Mouse (Mus musculus) c-Kit-positive CD71-positive TER-119-positive erythroid progenitor cells, embryonic 14.5 days (primary cell): ENCODE results near the gene Hist2h3c2.
"Not testable (repeated sequence)": the region's sequence is repeated elsewhere in the genome, so short reads cannot be mapped to it uniquely, and the experiment has no call there.

Source experiments
- DNase-seq: peaks from one replicate; pipeline ENCODE4 v3.0.0-alpha.2; 2013; ENCODE audit warnings: low spot score

Gene Hist2h3c2

DNA sequence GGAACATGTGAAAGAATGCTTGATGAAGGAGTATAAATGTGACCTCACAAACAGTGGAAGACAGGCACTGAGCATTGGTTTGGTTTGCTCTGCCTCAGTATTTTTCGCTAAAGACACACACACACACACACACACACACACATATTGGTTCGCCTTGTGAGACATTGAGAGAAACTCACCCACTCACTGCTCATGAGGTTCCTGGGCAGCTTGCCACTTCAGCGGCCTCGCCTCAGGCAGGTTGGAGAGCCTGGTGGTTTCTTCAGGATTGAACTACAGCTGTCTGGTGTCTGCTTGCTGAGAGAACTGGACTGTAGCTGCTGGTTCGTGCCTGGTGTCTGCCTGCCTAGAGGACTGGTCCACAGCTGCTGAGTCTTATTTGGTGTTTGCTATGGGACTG lies 21.3 kb upstream of the Hist2h3c2 start:
- DNase-seq = no peak

DNA sequence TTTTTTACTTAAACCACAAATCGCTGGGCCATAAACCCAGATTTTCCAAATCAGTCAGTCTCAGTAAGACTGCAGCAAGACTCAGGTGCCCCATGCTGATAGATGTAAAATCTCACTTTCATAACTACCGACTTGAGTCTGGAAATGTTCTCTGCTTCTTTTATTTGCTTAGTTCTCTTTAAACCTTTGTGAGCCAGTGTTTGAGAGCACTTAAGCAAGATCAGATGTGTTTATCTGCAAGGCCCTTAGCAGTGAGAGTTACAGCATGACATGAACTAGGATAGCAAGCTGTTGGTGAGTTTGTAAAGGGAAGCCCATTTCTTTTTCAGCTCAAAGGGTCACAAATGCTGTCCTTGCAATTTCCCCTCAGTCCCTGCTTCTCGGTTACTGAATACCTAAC lies 18.3 kb upstream of the Hist2h3c2 start:
- DNase-seq = no peak

DNA sequence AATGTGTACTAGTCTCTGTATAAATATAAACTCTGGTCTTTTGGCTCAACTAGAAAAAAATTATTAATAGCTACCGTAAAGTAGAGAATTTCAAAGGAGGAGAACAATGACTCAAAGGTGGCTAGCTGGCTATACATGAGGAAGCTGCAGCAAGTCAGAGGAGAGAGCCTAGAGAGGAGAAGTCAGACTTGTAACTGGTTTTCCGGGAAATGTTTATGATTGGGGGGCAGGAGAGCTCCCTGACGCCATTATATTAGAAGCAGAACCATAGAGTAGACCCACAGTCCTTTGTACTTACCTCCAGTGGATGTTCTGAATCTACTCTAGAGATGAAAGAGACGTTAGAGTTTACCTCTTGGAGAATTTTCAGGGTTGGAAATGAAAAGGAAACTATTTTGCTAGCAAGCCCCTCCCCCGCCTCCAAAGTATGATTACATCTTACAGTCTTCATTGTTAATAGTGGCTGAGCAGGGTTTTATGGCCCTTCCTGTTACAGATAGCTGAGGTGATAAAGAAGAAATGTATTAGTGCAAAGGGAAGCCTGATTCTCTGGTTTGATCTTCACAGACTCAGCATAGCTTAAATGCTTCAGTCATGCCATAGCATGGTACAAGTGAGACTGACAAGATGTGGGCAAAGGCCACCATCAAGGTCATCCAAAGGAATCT lies 17.1 kb upstream of the Hist2h3c2 start:
- DNase-seq = no peak

DNA sequence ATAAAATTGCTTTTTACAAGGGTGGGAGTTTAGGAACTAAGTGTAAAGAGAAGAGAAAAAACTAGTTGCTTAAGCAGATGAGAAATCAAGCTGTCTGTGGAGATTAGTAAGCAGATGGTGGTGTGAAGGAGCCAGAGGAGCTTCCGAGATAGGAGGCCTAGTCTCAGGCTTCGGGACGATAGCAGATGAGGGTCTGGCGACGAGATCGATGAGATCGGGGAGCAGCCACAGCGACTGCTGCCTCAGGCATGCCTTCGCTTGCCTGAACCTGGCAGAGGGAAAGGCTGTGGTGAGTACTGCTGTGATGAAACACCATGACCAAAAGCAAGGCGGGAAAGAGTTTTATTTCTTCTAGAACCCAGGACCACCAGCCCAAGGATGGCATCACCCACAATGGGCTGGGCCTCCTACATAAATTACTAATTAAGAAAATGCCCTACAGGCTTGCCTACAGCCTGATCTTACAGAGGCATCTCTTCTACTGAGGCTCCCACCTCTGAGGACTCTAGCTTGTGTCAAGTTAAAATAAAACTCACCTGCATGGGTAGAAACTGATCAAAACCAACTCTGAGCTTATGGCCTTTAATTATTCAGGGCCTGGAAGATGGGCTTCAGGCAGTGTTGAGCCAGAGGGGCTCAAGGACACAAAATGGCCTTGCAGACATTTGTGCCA lies 15.9 kb upstream of the Hist2h3c2 start:
- DNase-seq = peak; percentile 71

DNA sequence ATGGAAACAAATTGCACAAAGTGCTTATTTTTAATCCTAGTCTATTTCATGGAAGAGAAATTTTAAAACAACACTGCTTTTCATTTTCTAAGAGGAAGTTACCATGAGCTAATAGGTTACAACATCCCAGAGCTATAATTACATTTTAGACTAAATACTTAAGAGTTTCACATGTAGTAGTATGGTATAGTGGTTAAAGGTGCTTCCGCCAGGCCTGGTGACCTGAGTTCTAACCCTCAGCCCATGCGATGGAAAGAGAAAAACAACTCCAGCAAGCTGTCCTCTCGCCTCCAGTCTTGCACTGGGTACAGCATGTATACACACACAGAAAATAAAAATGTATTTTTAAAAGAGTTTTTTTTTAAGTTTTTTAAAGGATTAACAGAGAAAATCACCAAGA lies 12.9 kb upstream of the Hist2h3c2 start:
- DNase-seq = no peak

DNA sequence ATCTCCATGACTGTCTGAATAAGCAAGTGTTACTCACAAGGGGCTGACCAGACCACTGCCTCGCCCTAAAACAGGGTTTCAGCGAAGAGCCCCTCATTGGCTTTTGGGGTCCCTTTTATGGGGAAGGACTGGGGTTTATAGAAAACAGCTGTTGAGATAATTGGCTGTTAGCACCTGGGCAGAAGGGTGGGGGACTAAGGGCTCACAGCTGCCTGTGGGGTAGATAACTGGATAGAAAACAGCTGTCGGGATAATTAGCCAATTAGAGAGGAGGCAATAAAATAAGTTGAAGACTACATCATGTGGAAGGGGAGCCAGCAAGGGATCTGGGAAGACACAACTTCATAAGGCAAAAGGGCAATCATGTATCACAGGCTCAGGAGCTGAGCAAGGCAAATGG lies 12.0 kb upstream of the Hist2h3c2 start:
- DNase-seq = no peak

DNA sequence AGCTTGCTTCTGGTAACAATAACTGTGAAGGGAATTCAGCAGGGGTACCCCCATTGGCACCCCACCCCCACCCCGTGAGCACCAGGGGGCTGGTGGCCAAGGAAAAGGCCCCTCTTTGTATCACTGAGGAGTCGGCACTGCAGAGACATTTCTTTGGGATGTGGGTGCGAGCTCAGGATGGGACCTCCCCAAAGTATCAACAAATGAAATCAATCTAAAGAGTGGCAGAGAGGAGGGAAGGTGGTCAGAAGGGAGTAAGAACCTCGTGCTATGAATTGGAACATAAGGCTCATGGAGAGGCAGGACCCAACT lies 10.1 kb upstream of the Hist2h3c2 start:
- no peak for DNase-seq

DNA sequence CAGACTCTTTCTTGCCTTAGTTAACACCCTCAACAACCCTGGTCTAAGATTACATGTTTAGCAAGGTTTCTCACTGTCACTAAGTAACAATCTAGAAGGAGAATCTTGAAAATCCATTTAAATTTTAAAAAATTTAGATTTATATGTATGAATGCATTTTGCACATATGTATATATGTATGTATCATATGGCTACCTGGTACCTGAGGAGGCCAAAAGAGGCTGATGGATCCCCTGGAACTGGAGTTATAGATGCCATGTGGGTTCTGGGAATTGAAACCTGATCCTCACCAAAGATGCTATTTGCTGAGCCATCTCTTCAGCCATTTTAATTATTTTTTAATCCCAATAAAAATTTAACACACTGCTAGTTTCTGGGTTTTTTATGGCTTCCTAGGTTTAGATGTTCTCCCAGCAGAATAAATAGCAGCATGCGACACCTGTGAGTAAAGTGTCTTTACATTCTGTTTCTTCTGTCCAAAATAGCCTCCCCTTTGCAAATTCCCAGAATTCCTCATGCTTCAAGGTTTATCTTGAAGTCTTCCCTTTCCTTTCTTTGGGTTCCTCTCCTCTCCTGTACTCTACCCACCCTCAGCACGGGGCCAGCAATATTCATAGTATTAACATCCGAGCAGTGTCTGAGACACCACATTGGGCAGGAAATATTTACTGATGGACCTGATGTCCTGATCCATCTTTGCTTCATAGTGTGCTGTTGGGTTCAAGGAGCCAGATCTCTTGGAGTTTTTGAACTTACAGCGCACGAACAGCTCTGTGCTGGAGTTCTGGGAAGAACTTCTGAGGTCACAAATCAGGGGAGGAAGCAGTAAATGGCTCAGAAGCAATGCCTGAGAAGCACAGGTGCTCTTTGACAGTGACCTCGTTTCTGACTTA lies 9.5 kb upstream of the Hist2h3c2 start:
- DNase-seq = peak; percentile 59

DNA sequence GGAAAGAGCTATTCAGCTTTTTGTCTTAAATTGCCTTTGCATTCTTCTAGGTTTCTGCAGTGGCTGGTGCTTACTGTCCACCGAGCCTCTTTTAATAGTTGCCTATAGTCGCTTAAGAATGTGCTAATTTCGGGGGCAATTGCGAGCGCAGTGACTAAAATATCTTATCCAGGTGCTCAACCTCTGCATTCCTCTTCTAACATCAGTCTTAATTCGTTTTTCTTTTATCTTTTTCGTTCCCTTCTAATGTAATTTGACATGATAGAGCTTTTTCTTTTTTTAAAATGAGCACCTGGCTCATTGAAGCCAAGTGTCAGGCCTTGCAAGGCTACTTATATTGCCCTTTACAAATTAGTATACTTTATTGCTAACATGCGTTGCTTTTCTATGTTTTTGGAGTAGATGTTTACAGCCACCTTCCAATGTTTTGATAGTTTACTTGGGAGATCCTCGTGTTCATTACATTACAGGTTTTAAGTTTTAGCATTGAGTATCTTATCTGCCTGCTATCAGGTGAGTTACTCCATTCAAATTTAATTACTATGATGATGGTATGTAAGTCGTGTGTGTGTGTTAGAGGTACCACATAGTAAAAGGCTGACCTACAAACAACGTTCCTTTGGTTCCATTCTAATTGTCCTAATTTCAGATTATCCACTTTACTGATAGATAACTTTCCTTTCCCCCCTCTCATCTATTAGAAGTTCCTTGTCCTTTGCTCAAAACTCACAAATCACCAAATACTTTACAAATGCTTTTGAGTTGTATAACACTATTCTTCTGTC lies 8.6 kb upstream of the Hist2h3c2 start:
- peak; percentile 68 for DNase-seq

DNA sequence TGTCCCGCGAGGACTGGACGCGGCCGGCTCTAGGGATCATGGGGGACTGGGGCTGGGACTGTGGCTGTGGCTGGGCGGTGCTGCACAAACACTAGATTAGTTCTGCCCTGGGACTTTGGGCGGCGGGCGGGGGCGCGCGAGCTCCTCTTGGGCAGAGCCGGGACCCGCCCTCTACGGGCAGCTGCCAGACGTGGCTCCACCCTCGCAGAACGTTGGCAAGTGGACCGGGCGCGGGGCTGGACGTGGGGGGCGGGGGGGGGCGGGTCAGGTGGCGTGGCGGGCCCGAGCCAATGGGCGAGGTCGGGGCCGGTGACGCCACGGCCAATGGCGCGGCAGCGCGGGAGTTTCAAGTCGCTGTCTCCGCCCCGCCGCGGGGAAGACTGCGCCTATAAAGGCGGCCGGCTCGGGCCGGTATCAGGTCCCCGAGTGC lies 7.5 kb upstream of the Hist2h3c2 start, which contains the start of gene Hist2h3c1:
Gene Hist2h3c1, plus strand, starts transcription at position 259 of the 430 bp plus-strand sequence.
- DNase-seq = not testable (repeated sequence)

DNA sequence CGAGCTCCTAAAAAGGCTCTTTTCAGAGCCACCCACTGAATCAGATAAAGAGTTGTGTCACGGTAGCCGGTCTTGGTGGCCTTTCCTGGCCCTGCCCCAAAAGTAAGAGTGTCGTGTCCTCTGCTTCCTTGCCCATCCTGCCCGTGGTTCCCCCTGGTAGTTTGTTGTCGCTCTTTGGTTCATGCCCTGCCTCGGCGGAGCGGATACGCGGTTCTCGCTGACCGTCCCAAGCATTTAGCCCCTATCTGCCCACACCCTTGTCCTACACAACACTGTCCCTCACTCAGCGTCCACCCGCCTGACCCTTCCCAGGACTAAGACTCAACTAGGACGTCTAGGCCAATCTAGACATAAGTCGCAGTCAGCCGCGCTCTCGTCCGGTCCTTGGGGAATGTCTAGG lies 7.1 kb upstream of the Hist2h3c2 start:
- not testable (repeated sequence) for DNase-seq

DNA sequence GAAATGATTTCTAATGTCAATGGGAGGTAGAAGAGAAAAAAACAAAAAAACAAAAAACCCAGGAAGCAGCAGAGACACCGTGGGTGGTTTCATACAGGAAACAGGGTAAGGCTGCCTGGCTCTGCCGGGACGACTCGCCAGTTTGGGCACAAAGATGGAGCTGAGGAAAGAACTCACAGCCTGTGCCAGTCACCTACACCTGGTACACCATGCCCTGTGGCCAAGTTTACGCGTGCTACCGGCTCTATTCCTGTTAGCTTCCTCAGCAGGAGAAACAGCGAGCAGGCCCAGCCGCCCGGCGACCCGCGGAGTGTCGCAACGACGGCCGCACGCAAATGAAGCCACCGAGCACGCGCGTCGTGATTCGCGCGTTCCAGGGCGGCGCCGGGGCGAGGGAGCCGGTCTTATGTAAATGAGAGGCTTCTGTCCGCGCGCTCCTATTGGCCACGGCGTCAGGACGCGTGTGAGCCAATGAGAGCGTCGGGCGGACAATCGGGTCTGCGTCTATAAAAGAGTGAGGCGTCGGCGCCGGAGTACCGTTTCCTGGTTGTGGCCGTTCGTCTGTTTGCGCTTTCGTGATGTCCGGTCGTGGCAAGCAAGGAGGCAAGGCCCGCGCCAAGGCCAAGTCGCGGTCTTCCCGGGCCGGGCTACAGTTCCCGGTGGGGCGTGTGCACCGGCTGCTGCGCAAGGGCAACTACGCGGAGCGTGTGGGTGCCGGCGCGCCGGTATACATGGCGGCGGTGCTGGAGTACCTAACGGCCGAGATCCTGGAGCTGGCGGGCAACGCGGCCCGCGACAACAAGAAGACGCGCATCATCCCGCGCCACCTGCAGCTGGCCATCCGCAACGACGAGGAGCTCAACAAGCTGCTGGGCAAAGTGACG lies 6.3 kb upstream of the Hist2h3c2 start, which contains the start of gene Hist2h2aa1:
Gene Hist2h2aa1, plus strand, starts transcription at position 495 of the 884 bp plus-strand sequence.
- DNase-seq = peak; percentile 70

DNA sequence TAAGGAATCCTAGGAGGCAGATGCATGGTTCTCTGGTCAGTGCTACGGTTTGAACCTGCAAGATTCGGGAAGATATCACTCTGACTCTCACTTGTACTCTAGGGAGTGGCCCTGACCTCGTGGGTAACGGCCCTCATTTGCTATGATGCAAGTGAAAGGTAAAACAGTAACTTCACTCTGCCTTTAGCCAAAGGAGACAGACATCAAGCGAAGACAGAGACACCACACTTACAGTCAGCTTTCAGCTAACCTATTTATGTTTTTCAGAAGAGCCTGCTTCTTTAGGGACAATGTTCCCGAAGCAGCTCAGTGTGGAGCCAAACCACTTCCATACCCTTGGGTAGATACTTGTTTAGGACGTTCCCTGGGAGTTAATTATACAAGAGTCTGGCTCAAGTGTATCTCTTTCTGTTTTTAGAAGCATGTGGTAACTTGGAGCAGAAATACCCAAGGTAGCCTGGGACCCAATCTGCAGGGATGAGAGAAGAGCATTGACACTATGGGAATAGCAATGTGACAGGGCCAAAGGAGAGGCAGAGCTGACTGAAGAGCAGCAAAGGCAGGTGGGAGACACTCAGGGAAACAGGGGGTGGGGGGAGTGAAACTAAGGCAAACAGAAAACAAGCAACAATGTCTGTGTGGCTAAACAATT lies 5.1 kb upstream of the Hist2h3c2 start:
- DNase-seq = no peak

DNA sequence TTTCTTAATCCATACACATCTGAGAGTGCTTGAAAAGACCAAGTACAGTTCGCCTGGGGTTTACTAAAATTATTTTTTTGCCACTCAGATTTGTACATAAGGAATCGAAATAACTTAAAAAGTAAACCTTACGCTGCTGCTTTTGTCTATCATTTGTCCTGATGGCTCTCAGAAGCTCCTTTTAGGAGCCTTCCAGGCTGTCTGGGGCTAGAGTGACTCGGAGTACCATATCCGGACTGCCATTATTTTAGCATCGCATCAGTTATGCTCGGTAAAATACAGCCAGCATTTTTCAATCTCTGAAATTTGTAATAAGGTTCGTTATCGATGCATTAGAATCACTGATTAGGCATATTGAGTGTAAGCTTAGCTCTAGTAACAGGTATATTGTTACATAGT lies 1.9 kb upstream of the Hist2h3c2 start:
- no peak for DNase-seq

DNA sequence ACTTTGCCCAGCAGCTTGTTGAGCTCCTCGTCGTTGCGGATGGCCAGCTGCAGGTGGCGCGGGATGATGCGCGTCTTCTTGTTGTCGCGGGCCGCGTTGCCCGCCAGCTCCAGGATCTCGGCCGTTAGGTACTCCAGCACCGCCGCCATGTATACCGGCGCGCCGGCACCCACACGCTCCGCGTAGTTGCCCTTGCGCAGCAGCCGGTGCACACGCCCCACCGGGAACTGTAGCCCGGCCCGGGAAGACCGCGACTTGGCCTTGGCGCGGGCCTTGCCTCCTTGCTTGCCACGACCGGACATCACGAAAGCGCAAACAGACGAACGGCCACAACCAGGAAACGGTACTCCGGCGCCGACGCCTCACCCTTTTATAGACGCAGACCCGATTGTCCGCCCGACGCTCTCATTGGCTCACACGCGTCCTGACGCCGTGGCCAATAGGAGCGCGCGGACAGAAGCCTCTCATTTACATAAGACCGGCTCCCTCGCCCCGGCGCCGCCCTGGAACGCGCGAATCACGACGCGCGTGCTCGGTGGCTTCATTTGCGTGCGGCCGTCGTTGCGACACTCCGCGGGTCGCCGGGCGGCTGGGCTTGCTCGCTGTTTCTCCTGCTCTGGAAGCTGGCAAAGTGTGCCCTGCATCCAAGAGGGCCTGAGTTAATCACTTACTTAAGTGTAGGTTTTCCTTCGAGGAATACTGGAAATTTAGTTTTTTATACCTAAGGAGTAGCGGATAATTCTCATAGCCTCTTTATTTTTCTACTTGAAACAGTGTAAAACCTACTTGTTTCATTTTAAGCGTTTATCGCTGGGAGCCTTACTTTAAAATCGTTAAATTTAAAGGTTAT lies 1.2 kb upstream of the Hist2h3c2 start, which contains the start of gene Hist2h2aa2:
Gene Hist2h2aa2, minus strand, starts transcription at position 328 of the 850 bp plus-strand sequence.
- peak; percentile 53 for DNase-seq

DNA sequence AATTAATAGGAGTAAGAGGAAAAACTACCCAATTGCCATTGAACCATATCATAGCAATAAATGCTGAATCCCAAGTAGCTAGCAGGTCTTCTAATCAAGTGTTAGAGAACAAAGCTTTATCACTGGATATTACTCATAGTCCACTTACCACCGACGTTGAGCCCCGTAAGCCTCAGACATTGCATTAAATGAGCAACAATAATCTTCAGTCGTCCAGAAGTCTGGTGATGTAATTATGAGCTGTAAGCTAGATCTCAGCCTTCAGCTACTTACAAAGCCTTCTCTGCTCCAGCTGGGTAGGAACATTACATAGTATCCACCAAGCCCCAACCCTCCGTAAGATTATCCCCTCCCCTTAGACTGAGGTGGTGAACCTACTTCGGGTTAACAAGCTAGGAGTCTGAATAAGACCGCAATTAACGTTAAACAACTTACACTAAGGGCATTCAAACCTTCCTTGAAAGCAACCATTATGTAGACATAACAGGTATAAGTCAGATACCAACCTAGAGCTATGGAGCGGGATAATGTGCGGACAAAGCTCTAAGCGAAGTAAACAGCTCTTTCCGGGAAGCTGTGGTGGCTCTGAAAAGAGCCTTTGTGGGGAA lies 919 bp downstream of the Hist2h3c2 start:
- DNase-seq = peak; percentile 81

DNA sequence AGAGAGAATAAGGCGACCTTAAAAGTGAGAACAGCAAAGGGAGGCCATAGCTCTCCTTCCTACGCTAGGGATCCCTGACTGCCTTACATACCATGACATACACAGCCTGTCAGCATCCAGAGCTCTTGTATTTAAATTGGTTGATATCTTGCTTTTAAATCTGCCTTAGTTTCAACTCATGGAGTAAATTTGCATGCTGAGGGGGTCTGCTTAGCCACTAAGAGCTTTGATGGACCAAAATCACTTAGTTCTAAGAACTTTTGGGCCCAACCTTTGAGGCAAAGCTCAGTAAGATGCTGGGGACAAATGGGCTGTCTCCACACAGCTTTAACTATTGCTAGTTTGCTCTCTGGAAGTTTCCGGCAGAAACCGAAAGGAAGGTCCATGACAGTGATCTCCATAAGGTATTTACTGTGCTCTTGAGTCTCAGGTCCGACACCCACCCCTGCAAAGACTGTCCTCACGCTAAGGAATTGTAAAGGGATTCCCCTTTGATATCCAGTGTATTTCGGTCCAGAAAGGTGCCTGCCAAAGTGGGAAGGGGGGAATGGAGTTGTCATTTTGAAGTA lies 1.5 kb downstream of the Hist2h3c2 start:
- peak; percentile 68 for DNase-seq

DNA sequence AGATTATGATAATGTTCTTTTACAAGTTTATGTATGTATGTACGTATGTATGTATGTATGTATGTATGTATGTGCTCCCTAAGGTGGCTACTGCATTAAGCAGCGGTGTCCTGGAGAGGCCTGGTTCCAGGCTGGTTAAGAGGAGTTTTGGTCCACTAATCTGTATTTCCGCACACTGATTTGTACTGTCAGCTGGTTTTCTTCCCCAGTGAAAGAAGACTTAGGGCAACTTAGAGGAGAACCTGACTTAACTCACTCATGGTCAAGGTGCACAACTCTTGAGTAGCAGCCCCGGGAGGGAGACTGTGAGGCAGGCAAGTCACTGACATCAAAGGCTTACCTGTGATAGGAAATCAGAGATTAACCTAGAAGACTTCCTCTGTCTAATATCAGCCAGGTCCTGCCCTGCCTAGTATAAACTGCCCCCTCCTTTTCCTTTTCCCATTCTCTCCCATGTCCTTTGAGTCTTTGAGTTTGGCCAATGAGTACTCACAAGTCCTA lies 2.0 kb downstream of the Hist2h3c2 start:
- no peak for DNase-seq
